Mouse (Mus musculus): Measurements from ENCODE around the gene Pidd1.
A peak's percentile ranks its signal among the peaks of the same experiment; 100 is the strongest.

Pidd1 gene

DNA sequence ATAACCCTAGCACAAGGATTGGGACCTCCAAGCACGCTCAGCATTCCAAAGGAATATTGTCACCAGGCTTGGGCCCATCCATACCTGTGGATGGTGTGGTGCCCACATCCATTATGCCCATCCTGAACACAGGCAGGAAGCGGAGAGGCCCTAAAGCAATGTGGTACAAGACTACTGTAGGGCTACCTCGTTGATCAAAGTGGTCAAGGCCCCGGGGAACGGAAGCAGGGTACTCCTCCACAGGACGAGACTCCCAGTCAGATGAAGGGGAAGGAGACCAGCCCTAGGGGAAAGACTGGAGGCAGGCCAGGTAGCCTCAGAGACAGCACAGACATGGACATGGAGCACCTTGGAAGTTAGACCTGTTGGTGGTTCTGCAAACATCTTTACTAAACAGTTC, 28.9 kb upstream of the Pidd1 start:
- no peak for DNase-seq (ENCODE audit: low spot score)

DNA sequence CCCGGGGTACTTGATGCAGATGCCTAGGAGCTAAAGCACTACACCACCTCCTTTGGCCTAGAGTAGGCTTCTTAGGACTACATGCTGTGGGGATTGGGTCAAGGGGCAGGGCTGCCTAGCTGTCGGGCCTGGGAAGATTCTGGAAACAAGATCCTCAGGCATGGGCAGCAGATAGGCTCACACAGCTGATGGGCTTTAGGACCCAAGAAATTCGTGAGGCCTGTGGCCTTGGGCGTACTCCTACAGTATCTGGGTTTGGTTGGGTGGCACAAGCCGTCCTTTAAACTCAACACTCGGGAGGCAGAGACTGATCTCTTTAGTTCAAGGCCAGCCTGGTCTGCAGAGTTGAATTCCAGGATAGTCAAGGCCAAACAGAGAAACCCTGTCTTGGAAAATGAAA, 28.4 kb upstream of the Pidd1 start:
- DNase-seq (ENCODE audit: low spot score), result no peak

DNA sequence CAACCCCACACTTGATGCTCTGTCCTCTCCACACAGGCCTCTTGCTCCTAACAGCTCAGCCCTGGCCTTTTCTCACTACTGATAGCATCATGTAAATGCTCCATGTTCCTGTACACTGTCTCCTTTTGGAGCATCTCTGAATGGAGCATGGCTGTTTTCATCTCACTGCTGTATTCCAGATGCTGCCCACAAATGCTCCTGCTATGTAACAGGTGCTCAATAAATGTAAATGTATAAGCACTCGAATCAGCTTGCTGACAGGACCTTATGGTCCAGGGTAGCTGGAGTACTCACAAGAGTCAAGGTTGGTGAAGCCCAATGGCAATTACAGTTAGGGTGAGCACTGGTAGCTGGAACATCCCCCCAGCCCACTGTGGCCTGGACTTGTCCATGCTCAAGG, 27.4 kb upstream of the Pidd1 start:
- DNase-seq (ENCODE audit: low spot score), result no peak

DNA sequence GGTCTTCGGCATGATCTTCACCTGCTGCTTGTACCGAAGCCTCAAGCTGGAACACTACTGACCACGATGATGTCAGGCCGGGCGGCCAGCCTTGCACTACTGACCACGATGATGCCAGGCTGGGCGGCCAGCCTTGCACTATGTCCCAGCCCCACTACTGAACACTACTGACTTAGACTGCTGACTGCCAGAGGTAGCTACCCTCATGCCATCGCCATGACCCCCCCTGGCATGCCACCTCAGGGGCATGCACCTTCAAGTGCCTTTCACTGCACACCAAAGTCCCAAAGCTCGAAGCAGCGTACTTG, 26.8 kb upstream of the Pidd1 start:
- DNase-seq (ENCODE audit: low spot score), result no peak

DNA sequence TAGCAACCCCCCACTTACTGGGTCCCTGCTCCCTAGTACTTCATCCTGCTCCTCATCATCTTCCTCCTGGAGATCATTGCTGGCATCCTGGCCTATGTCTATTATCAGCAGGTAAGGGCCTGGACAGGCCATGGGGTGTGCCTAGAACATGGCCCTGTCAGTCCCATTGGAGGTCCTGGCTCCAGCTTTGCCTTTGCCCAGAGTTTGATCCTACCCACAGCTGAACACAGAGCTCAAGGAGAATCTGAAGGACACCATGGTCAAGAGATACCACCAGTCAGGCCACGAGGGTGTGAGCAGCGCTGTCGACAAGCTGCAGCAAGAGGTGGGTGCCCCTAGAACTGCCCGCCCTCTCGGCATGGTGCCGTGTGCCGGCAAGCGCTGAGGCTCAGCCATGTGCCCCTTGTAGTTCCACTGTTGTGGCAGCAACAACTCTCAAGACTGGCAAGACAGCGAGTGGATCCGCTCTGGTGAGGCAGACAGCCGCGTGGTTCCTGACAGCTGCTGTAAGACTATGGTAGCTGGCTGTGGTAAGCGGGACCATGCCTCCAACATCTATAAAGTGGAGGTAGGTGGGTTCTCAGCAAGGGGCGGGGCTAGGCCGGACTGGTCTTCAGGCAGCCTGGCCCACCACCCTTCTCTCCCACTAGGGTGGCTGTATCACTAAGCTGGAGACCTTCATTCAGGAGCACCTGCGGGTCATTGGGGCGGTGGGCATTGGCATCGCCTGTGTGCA, 26.2 kb upstream of the Pidd1 start:
- no peak for DNase-seq (ENCODE audit: low spot score)

DNA sequence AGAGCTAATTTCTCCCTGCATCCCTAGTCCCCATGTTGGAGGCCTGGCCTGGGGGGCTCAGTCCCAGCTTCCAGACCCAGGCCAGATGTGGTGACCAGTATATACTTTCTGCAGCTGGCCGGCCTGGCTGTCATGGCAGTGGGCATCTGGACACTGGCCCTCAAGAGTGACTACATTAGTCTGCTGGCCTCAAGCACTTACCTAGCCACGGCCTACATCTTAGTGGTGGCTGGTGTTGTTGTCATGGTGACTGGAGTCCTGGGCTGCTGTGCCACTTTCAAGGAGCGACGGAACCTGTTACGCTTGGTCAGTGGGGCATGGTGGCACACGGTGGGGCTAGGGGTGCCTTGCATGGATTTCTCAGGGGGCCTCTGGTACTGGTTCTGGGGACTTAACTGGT, 25.5 kb upstream of the Pidd1 start:
- DNase-seq (ENCODE audit: low spot score), result no peak

DNA sequence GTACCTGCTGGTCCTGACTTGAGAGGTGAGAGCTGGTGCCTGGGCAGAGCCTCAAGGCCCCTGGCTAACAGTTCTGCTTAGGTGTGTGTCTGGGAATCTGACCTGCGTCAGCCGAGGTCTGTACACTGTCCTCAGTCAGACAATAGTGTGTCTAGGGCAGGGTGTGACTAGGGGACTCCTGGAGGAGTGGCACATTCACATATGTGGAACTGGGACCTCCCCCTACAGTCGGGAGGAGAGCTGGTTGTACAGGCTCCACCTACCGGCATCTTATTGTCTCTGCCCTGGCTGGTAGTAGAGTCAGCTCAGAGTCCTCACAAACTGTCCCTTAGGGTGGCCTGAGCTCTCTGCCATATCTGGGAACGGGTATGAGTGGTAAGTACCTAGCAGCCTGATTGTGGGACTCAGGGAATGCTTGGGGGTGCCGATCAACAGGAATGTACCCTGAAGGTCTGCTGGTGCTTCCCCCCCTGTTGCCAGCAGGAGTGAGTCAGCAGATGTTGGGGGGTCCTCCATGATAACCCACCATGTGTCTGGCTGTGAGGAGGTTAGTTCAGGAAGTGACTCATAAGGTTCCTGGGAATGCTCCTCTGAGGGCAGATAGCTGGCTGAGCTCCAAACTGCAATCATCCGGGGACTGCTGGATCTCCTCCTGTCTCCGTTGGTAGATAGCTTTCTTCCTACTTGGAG, 24.8 kb upstream of the Pidd1 start:
- DNase-seq (ENCODE audit: low spot score), result peak; percentile 86

DNA sequence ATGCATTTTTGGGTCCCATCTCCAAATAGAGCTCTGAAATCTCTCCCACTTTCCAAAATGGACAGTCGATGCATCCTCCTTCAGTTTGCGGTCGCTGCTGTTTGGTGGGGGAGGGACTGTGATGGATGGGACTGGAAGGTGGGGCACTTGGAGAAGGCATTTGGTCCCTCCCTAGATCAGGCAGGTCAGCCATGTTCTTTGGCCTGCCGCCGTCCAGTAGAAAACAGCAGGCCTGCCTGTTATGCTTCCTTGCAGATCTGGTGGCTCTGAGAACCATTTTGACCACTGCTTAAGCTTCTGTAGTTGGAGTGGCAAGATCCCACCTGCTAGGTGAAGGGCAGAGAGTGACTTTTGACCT, 24.3 kb upstream of the Pidd1 start:
- DNase-seq (ENCODE audit: low spot score), result peak; percentile 46

DNA sequence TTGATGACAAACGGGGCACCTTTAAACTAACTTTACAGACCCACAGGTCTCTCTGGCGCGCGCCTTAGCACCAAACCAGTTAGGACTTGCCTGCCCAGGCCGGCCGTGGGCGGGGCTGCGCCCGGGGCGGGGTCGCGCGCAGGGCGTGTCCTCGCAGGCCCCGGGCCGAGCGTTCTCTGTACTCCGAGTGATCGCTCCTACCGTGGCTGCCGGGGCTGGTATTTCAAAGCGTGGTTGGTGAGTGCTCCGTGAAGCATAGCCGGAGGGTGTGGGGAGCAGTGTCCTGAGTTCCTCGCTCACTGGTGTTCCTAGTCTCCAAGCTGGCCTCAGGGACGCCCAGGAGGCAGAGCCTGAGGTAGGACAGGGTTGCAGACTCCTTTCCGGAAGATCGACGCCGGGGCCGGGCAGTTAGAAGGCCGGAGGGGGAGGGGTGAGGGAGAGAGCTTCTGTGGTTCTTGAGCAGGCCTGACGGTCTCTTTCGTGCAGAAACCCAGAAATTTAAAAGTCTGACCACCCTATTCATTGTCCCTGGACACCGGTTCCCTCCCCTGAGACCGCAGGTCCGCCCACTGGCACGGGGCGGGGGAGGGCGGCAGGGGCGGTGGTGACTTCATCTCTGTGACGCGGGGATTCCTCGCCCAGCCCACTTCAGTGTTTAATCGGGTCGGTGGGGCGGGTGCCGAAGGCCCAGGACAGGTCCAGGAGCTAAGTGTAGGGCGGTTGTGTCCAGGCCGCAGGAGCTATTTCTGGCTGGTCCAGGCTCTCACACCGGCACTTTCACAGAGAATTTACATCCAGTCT, 23.6 kb upstream of the Pidd1 start, which contains the start of gene Cd151:
Gene Cd151 (plus strand): TSS at position 163 of the 801 bp plus-strand sequence.
- peak; percentile 80 for DNase-seq (ENCODE audit: low spot score)

DNA sequence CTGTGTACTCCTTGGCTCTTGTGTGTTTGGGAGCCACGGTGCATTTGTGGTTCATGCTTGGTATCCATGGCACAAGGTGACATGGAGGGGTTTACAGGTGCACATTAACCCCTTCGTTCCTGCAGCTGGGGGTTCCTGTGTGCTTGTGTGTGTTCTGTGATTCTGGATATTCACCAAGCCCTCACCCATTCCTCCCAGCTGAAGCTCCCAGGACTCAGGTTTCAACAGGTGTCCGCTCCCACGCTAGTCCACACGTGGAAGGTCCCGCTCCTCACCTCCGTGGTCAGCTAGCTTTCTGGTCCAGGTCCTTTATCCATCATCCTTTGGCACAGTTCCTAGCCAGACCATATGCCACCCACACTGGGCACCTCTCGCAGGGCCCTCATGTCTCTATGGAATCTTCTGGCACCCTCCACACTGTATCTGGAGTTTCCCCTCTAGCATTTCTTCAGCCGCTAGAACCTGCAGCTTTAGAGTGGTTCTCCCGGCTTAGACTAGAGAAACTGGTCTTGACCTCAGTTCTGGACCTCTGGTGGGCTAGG, 22.9 kb upstream of the Pidd1 start:
- DNase-seq (ENCODE audit: low spot score), result no peak

DNA sequence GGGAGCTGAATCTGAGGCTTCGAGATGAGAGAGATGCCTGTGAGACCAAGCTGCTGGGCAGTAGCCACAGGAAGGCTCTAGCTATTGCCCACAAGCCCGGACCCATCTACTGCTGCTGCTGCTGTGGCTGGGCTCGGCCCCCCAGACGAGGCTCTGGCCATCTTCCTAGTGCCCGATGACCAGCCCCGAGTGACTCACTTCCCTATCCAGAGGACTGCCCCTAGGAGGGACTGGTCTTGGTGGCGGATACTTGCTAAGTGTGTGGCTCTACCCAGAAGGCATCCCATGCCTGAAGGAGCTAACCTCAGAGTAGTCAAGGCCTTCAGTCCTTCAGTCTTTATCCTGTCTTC, 22.2 kb upstream of the Pidd1 start:
- no peak for DNase-seq (ENCODE audit: low spot score)

DNA sequence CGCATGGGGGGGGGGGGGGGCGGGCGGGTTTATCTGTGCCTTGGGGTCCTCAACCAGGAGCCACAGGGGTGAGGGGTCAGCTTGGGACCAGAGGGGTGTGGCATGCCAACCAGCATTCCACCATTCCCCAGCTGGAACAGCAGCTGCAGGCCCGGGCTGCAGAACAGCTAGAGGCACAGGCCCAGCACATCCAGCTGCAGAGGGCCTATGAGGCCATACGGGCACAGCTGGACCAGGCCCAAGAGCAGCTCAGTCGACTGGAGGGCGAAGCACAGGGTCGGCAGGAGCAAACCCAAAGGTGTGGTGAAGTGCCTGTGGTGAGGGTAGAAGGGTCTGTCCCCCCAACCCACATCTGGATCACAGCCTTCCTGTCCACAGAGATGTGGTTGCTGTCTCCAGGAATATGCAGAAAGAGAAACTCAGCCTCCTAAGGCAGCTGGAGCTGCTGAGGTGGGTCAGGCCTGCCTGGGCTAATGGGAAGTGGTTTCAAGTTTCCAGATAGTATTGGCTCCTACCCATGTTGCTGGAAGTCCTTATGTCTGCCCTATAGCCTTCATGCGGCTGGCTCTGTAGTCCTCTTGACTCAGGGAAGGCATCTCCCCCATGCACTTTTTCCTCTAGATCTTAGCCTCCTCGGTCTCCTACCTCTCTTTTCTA, 21.7 kb upstream of the Pidd1 start:
- DNase-seq (ENCODE audit: low spot score), result no peak

DNA sequence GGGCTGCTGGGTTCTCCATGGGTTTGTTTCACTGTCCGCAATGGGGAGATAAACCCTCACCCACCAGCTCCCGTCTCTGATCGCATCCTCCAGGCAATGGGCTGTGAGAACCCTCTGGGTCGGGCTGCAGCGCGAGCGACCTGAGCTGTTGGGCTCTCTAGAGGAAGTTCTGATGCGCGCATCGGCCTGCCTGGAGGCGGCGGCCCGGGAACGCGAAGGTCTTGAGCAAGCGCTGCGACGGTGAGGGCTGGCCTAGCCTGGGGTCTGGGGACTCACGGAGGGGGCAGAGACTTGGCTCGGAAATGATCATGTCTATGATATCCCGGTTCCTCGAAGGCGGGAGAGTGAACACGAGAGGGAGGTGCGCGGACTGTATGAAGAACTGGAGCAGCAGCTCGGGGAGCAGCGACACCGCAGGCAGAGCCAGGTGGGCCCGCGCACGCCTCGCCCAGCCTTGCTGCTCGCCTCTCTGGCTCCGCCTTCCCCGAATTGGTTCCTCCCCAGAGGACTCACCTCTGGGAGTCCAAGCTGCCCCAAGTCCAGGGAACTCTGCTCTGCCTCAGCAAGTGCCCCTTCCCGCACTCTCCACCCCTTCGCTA, 20.9 kb upstream of the Pidd1 start:
- DNase-seq (ENCODE audit: low spot score), result no peak

DNA sequence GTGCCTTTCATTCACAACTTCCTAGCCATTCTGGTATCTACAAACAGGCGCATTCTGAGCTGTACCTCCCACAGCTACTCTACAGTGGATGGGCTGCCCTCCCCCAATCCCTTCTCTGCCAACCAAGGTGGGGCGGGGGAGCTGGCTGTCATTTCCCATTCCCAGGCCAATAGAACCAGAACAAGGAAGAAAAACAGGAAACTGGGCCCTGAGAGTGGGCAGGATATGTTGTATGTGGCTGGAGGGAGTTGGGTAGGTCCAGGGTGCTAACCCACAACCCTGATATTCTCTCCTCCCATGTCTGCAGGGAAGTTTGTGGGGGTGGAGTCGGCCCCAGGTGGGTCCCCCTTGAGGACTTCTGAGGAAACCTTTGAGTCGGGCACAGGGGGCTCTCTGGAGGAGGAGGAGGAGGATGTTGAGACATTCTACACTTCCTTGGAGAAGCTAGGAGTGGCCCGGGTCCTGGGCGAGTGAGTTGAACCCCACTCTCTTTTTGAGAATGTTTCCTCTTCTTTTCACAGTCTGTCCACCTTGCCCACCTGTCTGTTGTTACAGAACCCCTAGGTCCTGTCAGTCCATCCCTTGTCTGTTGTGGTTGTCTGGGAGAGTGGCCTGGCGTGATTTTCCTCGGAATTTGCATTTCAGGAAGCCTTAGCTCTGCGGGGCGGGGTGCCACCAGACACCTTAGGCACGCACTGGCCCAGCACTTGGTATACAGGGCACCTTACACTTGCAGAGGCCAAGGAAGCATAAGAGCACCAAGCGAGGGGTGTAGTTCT, 20.2 kb upstream of the Pidd1 start:
- DNase-seq (ENCODE audit: low spot score), result no peak

DNA sequence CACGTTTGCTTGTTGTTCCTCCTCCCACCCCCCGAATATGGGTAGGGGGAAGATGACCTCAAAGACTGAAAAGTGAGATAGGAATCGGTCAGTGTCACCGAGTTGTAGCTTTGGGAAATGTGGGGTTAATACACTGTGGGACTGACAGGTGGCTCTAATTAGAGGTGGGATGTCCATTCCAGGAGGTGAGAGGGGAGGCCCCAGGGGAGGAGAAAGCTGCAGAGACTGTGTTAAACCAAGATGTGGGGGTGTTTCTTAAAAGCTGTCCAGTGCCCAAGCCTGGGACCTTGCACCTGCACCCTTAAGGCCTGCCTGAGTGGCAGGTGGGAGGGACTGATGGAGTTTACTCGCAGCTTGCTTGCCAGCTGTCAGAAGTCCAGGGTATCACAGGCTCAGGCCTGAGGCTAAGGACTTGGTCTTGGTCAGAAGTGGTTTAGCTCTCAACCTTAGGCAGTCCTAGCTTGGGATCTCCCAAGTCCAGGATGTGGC, 18.6 kb upstream of the Pidd1 start:
- no peak for DNase-seq (ENCODE audit: low spot score)

DNA sequence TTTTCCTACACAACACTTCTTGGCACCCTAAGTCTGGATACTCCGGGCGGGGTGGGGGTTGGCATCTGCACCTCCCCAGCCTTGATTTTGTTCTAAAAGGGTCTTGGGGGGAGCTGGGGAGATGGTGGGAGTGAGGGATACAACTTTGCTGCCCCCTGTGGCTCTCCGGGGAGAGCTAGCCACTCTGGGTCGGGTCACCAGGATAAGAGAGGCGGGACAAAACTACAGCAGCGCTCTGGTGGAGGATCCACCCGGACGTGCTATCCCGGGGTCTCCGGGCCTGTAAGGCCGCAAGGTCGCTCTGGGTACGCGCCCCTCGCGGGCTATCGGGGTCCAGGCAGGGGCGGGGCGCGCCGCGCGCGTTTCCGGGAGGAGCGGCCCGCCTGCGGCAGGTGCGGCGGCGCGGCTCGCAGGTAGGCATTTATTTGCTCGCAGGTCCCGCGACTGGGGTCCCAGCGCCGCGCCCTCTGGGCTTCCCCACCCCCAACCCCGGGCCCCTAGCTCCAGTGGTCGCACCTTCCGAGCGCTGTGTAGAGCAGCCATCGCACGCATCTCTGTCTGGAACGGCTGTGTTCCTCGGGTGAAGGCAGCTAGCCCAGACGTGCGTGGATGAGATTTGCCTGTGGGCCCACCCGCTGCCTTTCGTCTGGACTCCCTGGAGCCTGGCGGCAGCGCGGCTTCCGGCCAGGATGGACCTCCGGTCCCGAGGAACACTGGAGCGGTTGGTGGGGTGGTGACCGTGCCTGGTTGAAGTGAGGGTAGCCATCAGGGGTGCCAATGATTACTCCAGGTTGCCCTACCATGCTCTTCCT, 17.9 kb upstream of the Pidd1 start:
- no peak for DNase-seq (ENCODE audit: low spot score)

DNA sequence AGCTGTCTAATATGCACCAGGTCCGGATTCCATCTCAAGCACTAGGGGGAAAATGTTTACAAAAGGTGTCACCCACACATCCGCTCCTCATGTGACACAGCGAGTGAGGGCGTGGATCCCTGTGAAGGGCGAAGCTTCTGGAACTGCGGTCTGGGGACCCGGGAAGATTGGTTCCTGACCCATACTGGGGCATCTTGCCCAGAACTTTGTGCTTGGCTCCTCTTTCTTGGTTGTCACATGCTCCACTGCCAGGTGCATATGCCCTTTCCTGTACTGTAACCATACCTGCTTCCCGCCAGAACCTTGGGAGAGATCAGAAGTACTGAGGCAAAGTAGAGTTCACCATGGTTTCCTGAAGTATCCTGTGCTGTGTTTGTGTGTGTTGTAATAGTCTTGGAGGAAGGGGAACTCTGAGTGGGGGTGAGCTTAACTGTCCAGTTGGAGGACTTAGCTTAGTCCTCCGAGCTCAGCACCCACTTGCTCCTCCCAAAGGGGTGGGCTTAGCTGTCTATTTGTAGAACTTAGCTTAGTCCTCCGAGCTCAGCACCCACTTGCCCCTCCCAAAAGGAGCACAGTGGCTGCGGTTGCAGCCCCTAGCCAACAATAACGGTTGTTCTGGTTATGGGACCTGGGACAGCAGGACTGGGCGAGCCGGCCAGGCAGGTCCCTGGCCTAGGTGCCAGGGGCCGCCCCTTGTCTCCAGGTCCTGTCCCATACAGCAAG, 16.7 kb upstream of the Pidd1 start, which contains the start of gene Cracr2b:
Gene Cracr2b (plus strand): TSS at position 704 of the 723 bp plus-strand sequence.
- no peak for DNase-seq (ENCODE audit: low spot score)

DNA sequence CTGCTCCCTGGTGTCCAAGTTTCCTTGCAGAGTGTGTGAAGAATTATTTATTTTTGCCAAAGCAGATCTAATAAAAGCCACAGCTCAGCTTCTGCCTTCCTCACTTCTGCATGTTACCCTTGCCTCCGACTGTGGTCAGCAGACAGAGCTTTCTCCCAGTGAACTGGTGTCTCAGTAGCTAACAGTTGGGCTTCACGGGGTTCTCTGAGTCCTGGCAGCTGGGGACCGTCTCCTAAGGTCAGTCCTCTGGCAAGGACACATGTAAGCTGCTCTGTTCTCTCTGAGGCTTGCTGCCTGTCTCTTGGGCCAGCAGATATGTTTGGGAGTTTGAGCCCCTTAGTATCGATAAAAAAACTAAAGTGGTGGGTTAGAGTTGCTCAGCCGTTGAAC, 16.2 kb upstream of the Pidd1 start:
- DNase-seq (ENCODE audit: low spot score), result no peak

DNA sequence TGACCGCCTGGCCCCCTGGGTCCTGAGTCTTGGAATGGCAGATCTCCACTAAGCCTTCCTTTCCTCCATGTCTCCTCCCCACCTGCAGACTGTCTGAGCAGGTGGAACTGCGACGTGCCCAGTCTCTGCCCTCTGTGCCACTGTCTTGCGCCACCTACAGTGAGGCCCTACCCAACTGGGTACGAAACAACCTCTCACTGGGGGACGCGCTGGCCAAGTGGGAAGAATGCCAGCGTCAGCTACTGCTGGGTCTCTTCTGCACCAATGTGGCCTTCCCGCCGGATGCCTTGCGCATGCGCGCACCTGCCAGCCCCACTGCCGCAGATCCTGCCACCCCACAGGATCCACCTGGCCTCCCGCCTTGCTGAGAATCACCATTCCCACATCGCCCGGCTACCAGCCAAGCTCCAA, 15.5 kb upstream of the Pidd1 start:
- no peak for DNase-seq (ENCODE audit: low spot score)

DNA sequence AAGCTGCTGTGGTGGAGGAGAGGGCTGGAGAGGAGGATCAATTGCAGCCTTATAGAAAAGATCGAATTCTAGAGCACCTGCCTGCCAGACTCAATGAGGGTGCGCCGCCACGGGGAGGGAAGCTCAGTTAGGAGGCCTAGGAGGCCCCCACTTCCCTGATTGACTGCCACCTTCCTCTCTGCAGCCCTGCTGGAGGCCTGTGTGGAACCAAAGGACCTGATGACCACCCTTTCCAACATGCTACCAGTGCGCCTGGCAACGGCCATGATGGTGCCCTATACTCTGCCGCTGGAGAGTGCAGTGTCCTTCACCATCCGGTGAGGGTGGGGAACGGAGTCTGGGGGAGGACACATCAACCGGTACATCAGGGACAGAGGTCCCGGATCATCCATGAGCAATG, 14.8 kb upstream of the Pidd1 start:
- DNase-seq (ENCODE audit: low spot score), result no peak
